Mouse (Mus musculus): ENCODE data around the gene Cck. TPM values are rescaled to one million over a fixed set of nuclear protein-coding genes. Genes with fewer than 3 reads are reported as not detected.

Cck gene
- 0.35 and 0.57 TPM in 2 replicates for polyA plus RNA-seq (2015; fragmentation: Nextera tagmentation; extraction: Ambion mirVana)

DNA sequence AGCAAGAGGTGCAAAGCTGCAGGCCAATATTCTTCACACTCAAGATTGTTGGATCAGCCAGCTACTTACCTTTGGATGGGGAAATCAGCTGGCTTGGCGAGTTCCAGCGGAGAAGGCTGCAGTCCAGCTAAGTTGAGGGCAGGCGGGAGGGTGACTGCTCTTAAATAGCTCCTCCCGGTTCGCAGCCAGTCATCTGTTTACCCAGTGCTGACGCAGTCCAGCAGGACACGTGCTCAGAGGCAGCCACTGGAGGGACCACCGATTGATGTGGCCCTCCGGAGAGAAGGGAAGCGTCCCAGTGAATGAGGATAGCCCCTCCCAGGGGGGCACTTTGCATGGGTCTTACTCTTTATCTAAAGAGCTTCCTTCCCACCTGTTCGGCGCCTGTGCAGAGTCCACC, at the start of gene Cck:
TSS of gene Cck (minus strand) at position 166 of the 400 bp plus-strand sequence.
- H3K9ac ChIP-seq, result no peak within 1 kb of the TSS
- no peak within 1 kb of the TSS for H3K27ac ChIP-seq
- no peak for ATAC-seq (ENCODE audit: low read depth)
- H3K9me3 ChIP-seq (replicated peaks), result no peaks in the 10 kb centered on the region
- H3K27me3 ChIP-seq, result peaks cover 58% of the 10 kb centered on the region
- no peak for DNase-seq
- H3K4me3 ChIP-seq (replicated peaks), result no peak within 1 kb of the TSS
- no peaks in the 10 kb centered on the region; the same call in 1 of the 2 replicates for H3K4me1 ChIP-seq (replicated peaks)
- H3K4me2 ChIP-seq, result no peak within 1 kb of the TSS; the same call in 1 of the 2 replicates
- WGBS (ENCODE audit: insufficient replicate concordance), result 3% methylated on average over 12 of the region's 12 CpGs
- H3K36me3 ChIP-seq, result no peaks in the 10 kb centered on the region

- H3K27ac ChIP-seq, result no peak overlapping the region
- no peaks in the 10 kb centered on the region for H3K27me3 ChIP-seq
- DNase-seq, result no peak
These were observed 46.0 kb upstream of the Cck start for GRCm38 (mm10) chr9:121541530-121541929.

GRCm38 (mm10) chr9:121532626-121533025, 37.1 kb upstream of the Cck start:
- Histone ChIP-seq H3K4me2 (no peak overlapping the region), H3K4me3 (replicated peaks) (no peak overlapping the region), H3K27ac (no peak overlapping the region), H3K9ac (no peak overlapping the region), H3K4me1 (replicated peaks) (no peaks in the 10 kb centered on the region), H3K9me3 (replicated peaks) (no peaks in the 10 kb centered on the region), H3K36me3 (no peaks in the 10 kb centered on the region), H3K27me3 (no peaks in the 10 kb centered on the region)
- WGBS (ENCODE audit: insufficient replicate concordance), result 73% methylated on average over 9 of the region's 9 CpGs
- ATAC-seq (ENCODE audit: low read depth) (no peak), DNase-seq (no peak)

More at GRCm38 (mm10) chr9:121541530-121541929, 46.0 kb upstream of the Cck start:
- no peak overlapping the region for H3K9ac ChIP-seq
- no peak overlapping the region for H3K4me3 ChIP-seq (replicated peaks)
- no peak overlapping the region for H3K4me2 ChIP-seq
- no peaks in the 10 kb centered on the region for H3K9me3 ChIP-seq (replicated peaks)
- no peak for ATAC-seq (ENCODE audit: low read depth)
- H3K4me1 ChIP-seq (replicated peaks), result no peaks in the 10 kb centered on the region
- no peaks in the 10 kb centered on the region for H3K36me3 ChIP-seq

DNA sequence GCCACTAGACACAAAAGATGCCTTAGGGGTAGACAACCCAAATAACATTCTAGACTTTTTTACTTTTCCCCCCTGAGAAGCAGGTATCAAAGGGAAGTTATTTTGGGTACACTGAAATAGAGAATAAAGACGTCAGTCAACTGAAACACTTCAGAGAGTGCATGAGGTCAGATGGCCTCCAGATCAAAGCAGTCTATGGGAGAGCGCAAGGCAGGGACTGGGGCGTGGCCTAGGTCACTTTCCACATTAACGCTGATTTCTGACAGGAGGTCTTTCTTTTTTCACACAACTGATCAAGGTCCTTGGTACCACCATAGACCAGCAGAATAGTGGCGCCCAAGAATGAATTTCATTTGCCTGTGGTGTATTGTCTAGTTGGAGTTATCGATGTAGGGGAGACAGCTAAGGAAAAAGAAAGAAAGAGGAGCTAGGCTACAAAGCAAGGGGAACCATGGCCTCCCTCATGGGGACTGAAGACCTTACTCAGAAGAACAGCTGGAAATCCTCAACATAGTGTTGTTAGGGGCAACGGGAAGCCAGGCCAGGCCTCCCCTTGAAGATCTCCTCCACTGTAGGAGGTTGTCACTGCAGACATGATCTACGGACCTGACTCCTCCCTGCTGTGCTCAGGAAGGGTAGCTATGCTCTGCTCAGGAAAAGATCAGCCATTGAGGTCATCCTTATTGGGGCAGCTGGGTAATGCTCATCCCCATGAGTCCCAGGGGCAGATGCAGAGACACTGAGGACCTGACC, 33.3 kb upstream of the Cck start:
- no peak overlapping the region for H3K4me2 ChIP-seq
- 65% methylated on average over 8 of the region's 8 CpGs for WGBS (ENCODE audit: insufficient replicate concordance)
- no peaks in the 10 kb centered on the region for H3K27me3 ChIP-seq
- H3K36me3 ChIP-seq, result no peaks in the 10 kb centered on the region
- DNase-seq, result no peak
- H3K4me1 ChIP-seq (replicated peaks), result no peaks in the 10 kb centered on the region
- H3K9ac ChIP-seq, result no peak overlapping the region
- no peaks in the 10 kb centered on the region for H3K9me3 ChIP-seq (replicated peaks)
- H3K4me3 ChIP-seq (replicated peaks), result no peak overlapping the region
- H3K27ac ChIP-seq, result no peak overlapping the region
- ATAC-seq (ENCODE audit: low read depth), result no peak

DNA sequence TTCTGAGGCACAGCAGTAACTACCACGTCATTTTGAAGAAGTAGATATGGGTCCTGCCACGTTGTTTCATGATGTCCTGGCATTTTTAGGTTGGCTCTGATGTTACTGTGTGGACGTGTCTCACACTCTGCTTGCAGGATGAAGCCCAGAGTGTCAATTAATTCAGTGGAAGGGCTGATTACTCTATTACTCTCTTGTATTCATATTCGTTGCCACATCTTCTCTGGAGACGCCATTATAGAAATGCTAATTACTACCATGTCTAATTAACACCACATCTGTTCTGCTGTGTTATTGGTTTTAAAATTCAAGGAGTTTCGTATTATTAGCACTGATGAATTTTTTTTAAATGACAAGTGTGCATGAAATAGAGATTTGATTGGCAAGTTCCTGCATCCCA, 30.7 kb upstream of the Cck start:
- no peak overlapping the region for H3K9ac ChIP-seq
- no peaks in the 10 kb centered on the region for H3K27me3 ChIP-seq
- H3K36me3 ChIP-seq, result no peaks in the 10 kb centered on the region
- H3K4me3 ChIP-seq (replicated peaks), result no peak overlapping the region
- no peak overlapping the region for H3K27ac ChIP-seq
- 55% methylated on average over 6 of the region's 6 CpGs for WGBS (ENCODE audit: insufficient replicate concordance)
- DNase-seq (no peak), ATAC-seq (ENCODE audit: low read depth) (no peak)
- H3K4me2 ChIP-seq, result no peak overlapping the region
- no peaks in the 10 kb centered on the region for H3K9me3 ChIP-seq (replicated peaks)
- no peaks in the 10 kb centered on the region for H3K4me1 ChIP-seq (replicated peaks)

DNA sequence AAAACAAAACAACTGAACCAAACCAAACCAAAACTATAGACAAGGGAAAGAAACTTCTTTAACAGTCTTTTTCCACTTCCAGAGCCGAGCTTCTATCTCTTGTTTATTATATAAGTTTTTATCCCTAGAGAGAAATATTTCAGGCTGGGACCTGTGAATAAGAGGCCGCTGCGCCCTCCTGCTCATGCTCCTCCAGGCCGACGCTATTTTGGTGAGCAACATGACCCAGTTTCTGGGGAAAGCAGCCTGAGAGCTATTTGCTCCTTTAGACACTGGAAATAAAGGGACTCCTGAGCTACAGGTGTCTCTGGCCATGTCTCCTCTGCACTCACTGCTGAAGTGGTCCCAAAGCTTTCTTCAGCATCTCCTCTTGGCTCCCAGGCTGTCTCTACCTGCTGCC, 24.6 kb upstream of the Cck start:
- peaks cover 5% of the 10 kb centered on the region; the same call in 1 of the 2 replicates for H3K27me3 ChIP-seq
- no peaks in the 10 kb centered on the region for H3K36me3 ChIP-seq
- ATAC-seq (ENCODE audit: low read depth) (no peak), DNase-seq (no peak)
- 56% methylated on average over 5 of the region's 5 CpGs for WGBS (ENCODE audit: insufficient replicate concordance)
- no peak overlapping the region for H3K9ac ChIP-seq
- no peak overlapping the region for H3K4me2 ChIP-seq
- H3K9me3 ChIP-seq (replicated peaks), result no peaks in the 10 kb centered on the region
- no peak overlapping the region for H3K27ac ChIP-seq
- H3K4me1 ChIP-seq (replicated peaks), result no peaks in the 10 kb centered on the region
- H3K4me3 ChIP-seq (replicated peaks), result no peak overlapping the region

- H3K9me3 ChIP-seq (replicated peaks), result no peaks in the 10 kb centered on the region
- H3K4me3 ChIP-seq (replicated peaks), result no peak overlapping the region
- H3K27me3 ChIP-seq, result 0 out of 2 replicates have a peak, but pooled peaks cover 5% of the 10 kb centered on the region
- no peak for DNase-seq
- H3K4me2 ChIP-seq, result no peak overlapping the region
- H3K27ac ChIP-seq, result no peak overlapping the region
- no peaks in the 10 kb centered on the region for H3K36me3 ChIP-seq
- ATAC-seq (ENCODE audit: low read depth), result no peak
- no peaks in the 10 kb centered on the region for H3K4me1 ChIP-seq (replicated peaks)
- H3K9ac ChIP-seq, result no peak overlapping the region
- WGBS (ENCODE audit: insufficient replicate concordance), result 60% methylated on average over 5 of the region's 5 CpGs
These were observed 19.0 kb upstream of the Cck start for GRCm38 (mm10) chr9:121514462-121514861.

GRCm38 (mm10) chr9:121511911-121512310, 16.4 kb upstream of the Cck start:
- Histone ChIP-seq H3K4me2 (no peak overlapping the region), H3K9ac (no peak overlapping the region), H3K27me3 (0 out of 2 replicates have a peak, but pooled peaks cover 5% of the 10 kb centered on the region), H3K27ac (no peak overlapping the region), H3K4me1 (replicated peaks) (no peaks in the 10 kb centered on the region), H3K36me3 (no peaks in the 10 kb centered on the region), H3K4me3 (replicated peaks) (no peak overlapping the region), H3K9me3 (replicated peaks) (no peaks in the 10 kb centered on the region)
- ATAC-seq (ENCODE audit: low read depth) (no peak), DNase-seq (no peak)
- 65% methylated on average over 4 of the region's 4 CpGs for WGBS (ENCODE audit: insufficient replicate concordance)

GRCm38 (mm10) chr9:121506478-121507180, 11.1 kb upstream of the Cck start:
- Histone ChIP-seq H3K36me3 (no peaks in the 10 kb centered on the region), H3K4me2 (no peak overlapping the region), H3K27me3 (peaks cover 4% of the 10 kb centered on the region; the same call in 1 of the 2 replicates), H3K4me1 (replicated peaks) (no peaks in the 10 kb centered on the region), H3K9me3 (replicated peaks) (no peaks in the 10 kb centered on the region), H3K4me3 (replicated peaks) (no peak overlapping the region), H3K9ac (no peak overlapping the region), H3K27ac (no peak overlapping the region)
- DNase-seq (no peak), ATAC-seq (ENCODE audit: low read depth) (no peak)
- 51% methylated on average over 8 of the region's 8 CpGs for WGBS (ENCODE audit: insufficient replicate concordance)

- Histone ChIP-seq H3K4me2 (no peak overlapping the region), H3K9ac (no peak overlapping the region), H3K27me3 (peaks cover 4% of the 10 kb centered on the region; the same call in 1 of the 2 replicates), H3K36me3 (no peaks in the 10 kb centered on the region), H3K4me3 (replicated peaks) (no peak overlapping the region), H3K9me3 (replicated peaks) (no peaks in the 10 kb centered on the region), H3K4me1 (replicated peaks) (no peaks in the 10 kb centered on the region), H3K27ac (no peak overlapping the region)
- ATAC-seq (ENCODE audit: low read depth) (no peak), DNase-seq (no peak)
- WGBS (ENCODE audit: insufficient replicate concordance), result 77% methylated on average over 8 of the region's 8 CpGs
These were observed 9.9 kb upstream of the Cck start for GRCm38 (mm10) chr9:121505346-121505745.

- Histone ChIP-seq H3K27me3 (peaks cover 58% of the 10 kb centered on the region), H3K9me3 (replicated peaks) (no peaks in the 10 kb centered on the region), H3K36me3 (no peaks in the 10 kb centered on the region), H3K4me1 (replicated peaks) (no peaks in the 10 kb centered on the region; the same call in 1 of the 2 replicates), H3K27ac (no peak overlapping the region), H3K9ac (no peak overlapping the region), H3K4me3 (replicated peaks) (no peak overlapping the region), H3K4me2 (no peak overlapping the region)
- no peak for DNase-seq
- WGBS (ENCODE audit: insufficient replicate concordance), result 24% methylated on average over 10 of the region's 10 CpGs
- no peak for ATAC-seq (ENCODE audit: low read depth)
These were observed 608 bp upstream of the Cck start for GRCm38 (mm10) chr9:121496102-121496501.
